Mouse (Mus musculus): ENCODE measurements around the gene Vmn1r87.

Vmn1r87 gene

DNA sequence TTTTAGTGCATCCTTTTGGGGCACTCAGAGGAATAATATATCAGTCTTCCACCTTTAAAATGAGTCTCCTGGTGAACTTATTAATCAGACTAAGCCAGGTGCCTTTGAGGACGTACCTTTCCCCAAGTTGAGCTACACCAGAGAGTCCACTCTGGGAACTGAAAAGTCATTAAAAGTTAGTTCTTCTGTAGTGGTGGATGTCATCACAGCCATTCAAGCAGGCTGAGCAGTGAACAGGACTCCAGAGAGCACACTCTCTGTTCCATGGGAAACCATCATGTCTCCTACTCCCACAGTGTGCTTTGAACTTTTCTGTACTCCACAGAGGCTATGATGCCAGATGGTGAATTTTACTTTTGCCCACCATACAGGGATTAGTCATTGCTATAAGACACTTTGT, at the start of gene Vmn1r87:
TSS of gene Vmn1r87 (minus strand) at position 101 of the 400 bp plus-strand sequence.
- DNase-seq, result no peak

DNA sequence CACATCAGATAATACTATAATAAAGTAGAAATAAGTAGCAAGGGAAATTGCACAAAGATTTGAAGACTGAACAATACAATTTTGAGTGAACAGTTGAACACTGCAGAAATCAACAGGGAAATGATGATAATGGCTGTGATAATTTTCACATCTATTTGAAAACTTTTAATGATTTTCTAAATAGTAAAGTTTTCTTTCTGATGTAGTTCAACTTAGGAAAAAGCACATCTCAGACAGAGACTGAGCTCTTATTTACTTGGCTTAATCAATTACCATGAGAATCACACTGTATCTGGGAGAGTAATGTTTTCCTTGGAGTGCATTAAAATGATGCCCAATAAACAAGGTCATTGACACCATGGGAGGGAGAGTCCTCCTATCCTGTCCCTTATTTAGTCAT, 19.3 kb upstream of the Vmn1r87 start, which contains the start of gene Vmn1r88:
TSS of gene Vmn1r88 (plus strand) at position 301 of the 400 bp plus-strand sequence.
- DNase-seq, result no peak

DNA sequence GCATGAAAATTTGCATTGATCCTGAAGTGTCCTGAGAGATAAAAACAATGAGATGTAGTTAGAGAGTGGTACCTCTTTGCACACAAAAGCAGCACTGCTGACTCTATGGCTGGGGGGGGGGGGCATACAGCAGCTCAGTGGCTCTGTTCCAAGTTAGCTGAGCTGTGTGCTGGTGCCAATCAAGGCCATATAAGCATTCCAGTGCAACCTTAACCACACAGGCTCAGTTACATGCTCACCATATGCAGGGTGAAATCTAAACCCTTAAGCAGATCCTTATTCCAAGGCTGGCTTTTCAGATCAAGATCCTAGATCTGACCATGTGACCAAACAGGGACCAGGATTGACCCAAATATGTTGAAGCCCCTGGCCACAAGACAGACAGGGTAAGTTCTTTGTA, 2.6 kb downstream of the Vmn1r87 start:
- DNase-seq, result no peak

DNA sequence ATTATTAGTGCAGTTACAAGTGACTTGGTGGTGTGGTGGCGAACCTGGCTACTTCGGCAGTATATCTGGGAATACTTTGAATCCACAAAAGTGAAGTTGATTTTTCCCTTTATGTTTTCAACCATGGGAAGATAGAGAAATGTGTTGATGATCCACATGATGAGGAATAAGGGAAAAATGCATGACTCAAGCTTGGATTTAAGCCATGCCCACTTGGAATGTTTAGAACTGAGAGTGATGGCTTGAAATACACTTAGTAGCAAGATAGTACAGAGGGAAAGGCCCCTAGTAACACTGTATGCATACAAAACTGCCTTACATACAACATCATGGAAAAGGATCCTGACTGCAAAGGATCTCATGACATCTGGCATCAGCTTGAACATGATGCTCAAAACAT, 8.1 kb downstream of the Vmn1r87 start:
- DNase-seq, result no peak

DNA sequence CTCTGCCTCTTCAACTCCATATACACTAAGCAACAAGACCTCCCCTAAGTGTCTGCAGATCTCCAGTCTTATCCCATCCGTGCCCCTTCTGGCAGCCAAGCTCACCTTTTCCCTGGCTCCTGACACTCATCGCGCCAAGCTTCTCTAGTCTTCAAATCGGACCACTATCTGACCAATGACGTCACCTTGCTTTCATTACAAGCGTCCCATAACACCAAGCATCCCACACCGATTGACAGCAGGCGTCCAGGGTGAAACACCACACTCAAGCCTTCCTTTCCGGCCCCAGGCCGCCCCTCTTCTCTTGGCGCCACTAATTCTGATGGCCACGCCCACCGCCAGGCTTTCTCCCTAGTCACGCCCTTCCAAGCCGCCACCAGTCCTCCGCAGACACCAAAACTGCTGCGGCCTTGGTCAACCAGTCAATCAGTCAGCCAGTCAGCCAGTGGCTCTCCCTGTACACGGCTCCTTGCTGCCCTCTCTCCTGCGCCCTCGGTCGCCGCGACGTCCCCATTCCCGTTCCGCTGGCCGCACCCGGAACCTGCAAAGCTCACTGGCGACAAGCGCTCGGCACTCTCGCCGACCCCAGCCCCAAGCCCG, 16.3 kb downstream of the Vmn1r87 start:
- peak; percentile 4 for DNase-seq

DNA sequence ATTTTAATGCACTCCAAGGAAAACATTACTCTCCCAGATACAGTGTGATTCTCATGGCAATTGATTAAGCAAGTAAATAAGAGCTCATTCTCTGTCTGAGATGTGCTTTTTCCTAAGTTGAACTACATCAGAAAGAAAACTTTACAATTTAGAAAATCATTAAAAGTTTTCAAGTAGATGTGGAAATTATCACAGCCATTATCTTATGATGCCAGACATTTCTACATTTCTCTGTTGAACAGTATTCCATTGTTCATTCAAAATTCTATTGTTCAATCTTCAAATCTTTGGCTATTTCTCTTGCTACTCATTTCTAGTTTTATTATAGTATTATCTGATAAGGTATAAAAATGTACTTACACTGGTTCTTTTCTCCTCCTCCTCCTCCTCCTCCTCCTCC, 20.1 kb downstream of the Vmn1r87 start, which contains the start of gene Vmn1r86:
TSS of gene Vmn1r86 (minus strand) at position 101 of the 400 bp plus-strand sequence.
- no peak for DNase-seq

DNA sequence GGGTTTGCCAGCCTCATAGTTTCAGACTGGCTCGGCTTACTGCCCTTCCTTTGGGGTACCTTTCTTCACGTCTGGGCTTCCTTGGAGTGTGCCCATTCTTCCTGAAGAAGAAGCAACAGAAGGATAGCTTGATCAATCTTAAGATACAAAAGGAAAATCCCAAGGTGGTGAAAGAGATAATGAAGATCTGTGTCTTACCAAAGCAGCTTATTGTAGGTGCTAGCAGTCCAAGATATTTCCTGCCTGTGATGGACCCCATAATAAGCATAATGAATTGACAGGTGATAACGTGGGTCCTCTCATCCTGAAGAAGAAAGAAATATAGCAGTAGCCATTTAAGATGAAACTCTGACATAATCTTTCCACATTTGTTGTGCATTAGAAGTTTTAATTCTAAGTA, 44.9 kb downstream of the Vmn1r87 start, which contains the start of gene Vmn1r85:
TSS of gene Vmn1r85 (minus strand) at position 101 of the 400 bp plus-strand sequence.
- DNase-seq, result no peak

All from embryo, embryonic 11 days (tissue).